Mouse (Mus musculus) hindbrain, embryonic 16.5 days (tissue): ENCODE measurements around the gene Cacnb3. TPM values are rescaled to one million over a fixed set of nuclear protein-coding genes. Genes with fewer than 3 reads are reported as not detected.
A peak's percentile ranks its signal among the peaks of the same experiment; 100 is the strongest.

ENCODE experiments used
- ATAC-seq: fragments of 200-750 bp; cut with Nextera tagmentation; 2 replicates; pipeline ENCODE4 v1.8.0; 2017; ENCODE audit warnings: moderate TSS enrichment, moderate library complexity
- H3K27ac ChIP-seq: fragments of 300-500 bp; sonication (generic); 2 replicates; pipeline ENCODE4 v1.5.1; 2014; ENCODE audit warnings: low read depth, mild to moderate bottlenecking, control low read depth, low read length, moderate library complexity
- H3K27me3 ChIP-seq: fragments of 300-500 bp; sonication (generic); replicated peaks from 2 replicates; pipeline ENCODE4 v1.6.1; 2014; ENCODE audit warnings: low read length; ENCODE audit not compliant: control insufficient read depth, insufficient read depth
- H3K36me3 ChIP-seq: fragments of 300-500 bp; sonication (generic); 2 replicates; pipeline ENCODE4 v1.6.1; 2014; ENCODE audit warnings: mild to moderate bottlenecking, low read length, moderate library complexity, mixed read lengths; ENCODE audit not compliant: control insufficient read depth, insufficient read depth
- H3K4me1 ChIP-seq: fragments of 300-500 bp; sonication (generic); 2 replicates; pipeline ENCODE4 v1.6.1; 2014; ENCODE audit warnings: low read depth, low read length; ENCODE audit not compliant: control insufficient read depth, insufficient read depth
- H3K4me2 ChIP-seq: fragments of 300-500 bp; sonication (generic); 2 replicates; pipeline ENCODE4 v1.6.1; 2014; ENCODE audit warnings: mild to moderate bottlenecking, low read length, control low read depth, moderate library complexity
- H3K4me3 ChIP-seq: fragments of 300-500 bp; sonication (generic); 2 replicates; pipeline ENCODE4 v1.5.1; 2014; ENCODE audit warnings: mild to moderate bottlenecking, low read length, control low read depth, moderate library complexity
- H3K9ac ChIP-seq: fragments of 300-500 bp; sonication (generic); 2 replicates; pipeline ENCODE4 v1.6.1; 2014; ENCODE audit warnings: low read depth, mild to moderate bottlenecking, control low read depth, low read length, moderate library complexity
- H3K9me3 ChIP-seq: fragments of 300-500 bp; sonication (generic); 2 replicates; pipeline ENCODE4 v1.6.1; 2014; ENCODE audit warnings: mild to moderate bottlenecking, low read length, moderate library complexity; ENCODE audit not compliant: control insufficient read depth
- WGBS: fragments of 180-500 bp; shearing (Covaris S2); extraction: QIAGEN DNeasy Blood & Tissue Kit; methylation state at CpG from one replicate; pipeline ENCODE4 v1.1.7; 2014; 5-methylcytosine and 5-hydroxymethylcytosine counted together
- polyA plus RNA-seq: library from polyadenylated mRNA; unstranded; fragments of >200 nt; fragmentation: Nextera tagmentation; extraction: Ambion mirVana; gene quantifications from 2 replicates; pipeline ENCODE4 v1.2.1, GENCODE M21; 2015

Gene Cacnb3
- polyA plus RNA-seq, 1 experiment from 2014 or later, result 129 TPM

GRCm38 (mm10) chr15:98644406-98644805 is 13.8 kb downstream of the Cacnb3 start:
- no peak overlapping the region for H3K27ac ChIP-seq
- no peak overlapping the region for H3K4me2 ChIP-seq
- H3K4me3 ChIP-seq, result no peak overlapping the region
- H3K27me3 ChIP-seq, result no peaks in the 10 kb centered on the region
- H3K4me1 ChIP-seq, result no peaks in the 10 kb centered on the region
- H3K9me3 ChIP-seq, result no peaks in the 10 kb centered on the region
- ATAC-seq, result no peak
- WGBS, result 92% methylated on average over 12 of the region's 12 CpGs
- H3K9ac ChIP-seq, result no peak overlapping the region
- peaks cover 73% of the 10 kb centered on the region for H3K36me3 ChIP-seq

- WGBS, result 86% methylated on average over 24 of the region's 24 CpGs
- no peak overlapping the region for H3K9ac ChIP-seq
- H3K4me3 ChIP-seq, result no peak overlapping the region
- no peaks in the 10 kb centered on the region for H3K4me1 ChIP-seq
- H3K27ac ChIP-seq, result no peak overlapping the region
- H3K36me3 ChIP-seq, result peaks cover 75% of the 10 kb centered on the region
- no peak overlapping the region for H3K4me2 ChIP-seq
- no peaks in the 10 kb centered on the region for H3K27me3 ChIP-seq
- no peaks in the 10 kb centered on the region for H3K9me3 ChIP-seq
- no peak for ATAC-seq
Measured at GRCm38 (mm10) chr15:98645057-98646026, 14.7 kb downstream of the Cacnb3 start.

GRCm38 (mm10) chr15:98646737-98647136 is 16.1 kb downstream of the Cacnb3 start:
- no peaks in the 10 kb centered on the region for H3K4me1 ChIP-seq
- no peaks in the 10 kb centered on the region for H3K27me3 ChIP-seq
- WGBS, result 89% methylated on average over 8 of the region's 8 CpGs
- no peak overlapping the region for H3K4me2 ChIP-seq
- no peak overlapping the region for H3K27ac ChIP-seq
- no peak overlapping the region for H3K9ac ChIP-seq
- no peak overlapping the region for H3K4me3 ChIP-seq
- ATAC-seq, result peak; percentile 46; the same call in 1 of the 2 replicates
- H3K36me3 ChIP-seq, result peaks cover 77% of the 10 kb centered on the region
- H3K9me3 ChIP-seq, result no peaks in the 10 kb centered on the region

- H3K27ac ChIP-seq, result no peak overlapping the region
- H3K27me3 ChIP-seq, result no peaks in the 10 kb centered on the region
- H3K36me3 ChIP-seq, result peaks cover 80% of the 10 kb centered on the region
- ATAC-seq, result no peak
- H3K4me3 ChIP-seq, result no peak overlapping the region
- no peak overlapping the region for H3K9ac ChIP-seq
- no peak overlapping the region for H3K4me2 ChIP-seq
- no peaks in the 10 kb centered on the region for H3K9me3 ChIP-seq
- 79% methylated on average over 10 of the region's 10 CpGs for WGBS
- H3K4me1 ChIP-seq, result no peaks in the 10 kb centered on the region
Measured at GRCm38 (mm10) chr15:98647308-98647707, 16.7 kb downstream of the Cacnb3 start.

- Histone ChIP-seq H3K27ac (no peak overlapping the region), H3K4me3 (no peak overlapping the region), H3K9ac (no peak overlapping the region), H3K4me1 (no peaks in the 10 kb centered on the region), H3K36me3 (peaks cover 82% of the 10 kb centered on the region), H3K9me3 (no peaks in the 10 kb centered on the region), H3K4me2 (no peak overlapping the region), H3K27me3 (no peaks in the 10 kb centered on the region)
- ATAC-seq, result no peak
- 94% methylated on average over 3 of the region's 3 CpGs for WGBS
Measured at GRCm38 (mm10) chr15:98648071-98648470, 17.4 kb downstream of the Cacnb3 start.

GRCm38 (mm10) chr15:98651431-98651830 is 20.8 kb downstream of the Cacnb3 start:
- Histone ChIP-seq H3K4me1 (no peaks in the 10 kb centered on the region), H3K27ac (no peak overlapping the region), H3K4me2 (no peak overlapping the region), H3K9ac (no peak overlapping the region), H3K36me3 (peaks cover 69% of the 10 kb centered on the region), H3K27me3 (no peaks in the 10 kb centered on the region), H3K4me3 (no peak overlapping the region), H3K9me3 (no peaks in the 10 kb centered on the region)
- ATAC-seq, result no peak
- WGBS, result 89% methylated on average over 15 of the region's 15 CpGs

GRCm38 (mm10) chr15:98652174-98652573 is 21.5 kb downstream of the Cacnb3 start:
- H3K27me3 ChIP-seq, result no peaks in the 10 kb centered on the region
- no peak overlapping the region for H3K9ac ChIP-seq
- H3K9me3 ChIP-seq, result no peaks in the 10 kb centered on the region
- no peaks in the 10 kb centered on the region for H3K4me1 ChIP-seq
- H3K4me2 ChIP-seq, result no peak overlapping the region
- no peak for ATAC-seq
- peaks cover 71% of the 10 kb centered on the region for H3K36me3 ChIP-seq
- H3K4me3 ChIP-seq, result no peak overlapping the region
- 97% methylated on average over 8 of the region's 8 CpGs for WGBS
- H3K27ac ChIP-seq, result no peak overlapping the region

- whole genome bisulfite sequencing, result 87% methylated on average over 15 of the region's 15 CpGs
- Histone ChIP-seq H3K27ac (no peak overlapping the region), H3K4me3 (no peak overlapping the region), H3K36me3 (peaks cover 47% of the 10 kb centered on the region), H3K27me3 (no peaks in the 10 kb centered on the region), H3K4me2 (no peak overlapping the region), H3K9ac (no peak overlapping the region), H3K4me1 (peaks cover 6% of the 10 kb centered on the region), H3K9me3 (no peaks in the 10 kb centered on the region)
- no peak for ATAC-seq
Measured at GRCm38 (mm10) chr15:98656982-98657751, 26.5 kb downstream of the Cacnb3 start.

- Histone ChIP-seq H3K9me3 (no peaks in the 10 kb centered on the region), H3K27me3 (no peaks in the 10 kb centered on the region), H3K4me3 (peak overlapping the region; percentile 91), H3K36me3 (peaks cover 17% of the 10 kb centered on the region), H3K9ac (peak overlapping the region; percentile 96), H3K27ac (peak overlapping the region; percentile 92), H3K4me1 (peaks cover 6% of the 10 kb centered on the region), H3K4me2 (peak overlapping the region; percentile 79)
- no peak; the same call in 1 of the 2 replicates for ATAC-seq
- WGBS, result under 1% methylated on average over 14 of the region's 14 CpGs
Measured at GRCm38 (mm10) chr15:98662198-98662566, 31.5 kb downstream of the Cacnb3 start.
